Mouse (Mus musculus) cerebellum, postnatal 36 days (tissue): ENCODE measurements around the gene 4930402F06Rik.

Experiments
- DNase-seq, 2 experiments: peaks; one replicate each; pipeline ENCODE4 v3.0.0; 2021 to 2022; ENCODE audit warnings: mixed read lengths in 2 of 2

4930402F06Rik gene

GRCm38 (mm10) chr2:35397096-35397495 lies at the start of gene 4930402F06Rik:
4930402F06Rik (minus strand) TSS chr2:35397175.
- DNase-seq, result peak in 1 of 2 experiments; percentile 6

DNA sequence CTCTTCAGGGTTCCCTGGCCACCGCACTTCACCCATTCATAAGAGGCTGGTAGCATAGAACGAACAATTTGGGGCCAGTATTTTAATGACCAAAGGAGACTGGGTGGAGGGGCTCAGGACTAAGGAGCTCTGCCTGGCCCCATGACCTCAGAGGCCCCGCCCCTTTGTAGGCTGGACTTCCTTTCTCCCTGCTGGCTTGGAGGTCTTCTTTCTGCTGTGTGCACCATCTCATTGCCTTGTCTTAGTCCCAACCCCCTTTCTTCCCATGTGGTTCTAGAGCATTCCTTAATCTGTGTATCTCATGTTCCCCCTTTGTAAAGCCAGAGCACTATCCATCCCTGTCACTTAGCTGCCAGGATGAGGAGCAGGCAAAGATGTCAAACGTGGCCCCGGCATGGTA lies 49.3 kb upstream of the 4930402F06Rik start:
- DNase-seq, result no peak

DNA sequence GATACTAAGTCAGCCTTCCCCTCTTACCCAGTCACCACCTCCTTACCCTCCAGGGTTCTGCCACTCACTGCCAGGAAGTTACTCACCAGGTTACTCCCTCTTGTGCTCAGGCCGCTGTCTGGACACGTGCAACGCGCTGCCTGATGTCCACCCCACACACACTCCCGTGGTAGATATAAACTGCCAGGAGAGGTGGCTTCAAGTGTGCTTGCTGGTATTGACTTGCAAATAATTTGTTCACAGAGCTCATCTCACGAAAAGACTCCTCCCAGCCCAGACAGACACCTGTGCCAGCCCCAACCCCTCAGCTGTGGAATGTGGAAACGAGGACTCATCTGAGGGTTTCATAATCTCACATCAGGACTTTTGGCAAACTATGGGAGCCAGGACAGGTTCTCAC lies 48.6 kb upstream of the 4930402F06Rik start:
- DNase-seq, result no peak

GRCm38 (mm10) chr2:35444764-35445262 lies 47.8 kb upstream of the 4930402F06Rik start:
- no peak for DNase-seq

- peak; percentile 10 to 17 for DNase-seq
These were observed 47.2 kb upstream of the 4930402F06Rik start for GRCm38 (mm10) chr2:35443981-35444763.

DNA sequence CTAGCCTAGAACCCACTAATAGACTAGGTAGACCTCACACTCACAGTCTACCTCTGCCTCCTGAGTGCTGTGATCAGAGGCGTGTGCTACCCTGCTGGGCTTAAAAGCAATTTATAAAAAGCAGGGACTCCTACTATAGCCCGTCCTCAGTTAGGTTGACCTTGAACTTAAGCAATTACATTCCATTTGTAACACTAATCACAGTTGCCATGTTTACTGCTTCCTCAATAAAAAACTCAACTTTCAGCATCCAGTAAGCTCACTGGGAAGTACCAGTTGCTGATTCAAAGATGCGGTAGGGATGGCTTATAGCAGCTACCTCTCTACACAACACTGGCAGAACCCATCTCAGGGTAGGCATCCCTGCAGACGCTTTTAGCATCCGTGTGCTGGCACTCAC lies 46.4 kb upstream of the 4930402F06Rik start:
- DNase-seq, result no peak

DNA sequence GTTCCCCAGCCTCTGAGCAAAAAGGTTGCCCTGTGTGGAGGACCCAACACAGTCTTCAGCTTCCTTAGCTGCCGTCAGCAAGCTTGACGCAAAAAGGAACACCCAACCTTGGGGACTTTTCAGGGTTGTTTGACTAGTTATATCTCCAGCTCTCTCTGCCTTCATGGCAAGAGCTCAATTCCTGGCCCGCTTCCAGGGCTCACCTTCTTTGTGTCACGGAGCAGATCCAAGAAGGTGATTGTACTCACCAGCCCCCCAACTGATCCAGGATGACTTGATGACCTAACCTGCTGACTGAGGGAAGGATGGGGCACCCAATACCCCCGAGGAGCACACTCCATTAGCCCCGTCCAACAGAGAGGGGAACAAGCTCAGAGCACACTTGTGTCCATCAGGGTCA lies 45.1 kb upstream of the 4930402F06Rik start:
- no peak for DNase-seq

DNA sequence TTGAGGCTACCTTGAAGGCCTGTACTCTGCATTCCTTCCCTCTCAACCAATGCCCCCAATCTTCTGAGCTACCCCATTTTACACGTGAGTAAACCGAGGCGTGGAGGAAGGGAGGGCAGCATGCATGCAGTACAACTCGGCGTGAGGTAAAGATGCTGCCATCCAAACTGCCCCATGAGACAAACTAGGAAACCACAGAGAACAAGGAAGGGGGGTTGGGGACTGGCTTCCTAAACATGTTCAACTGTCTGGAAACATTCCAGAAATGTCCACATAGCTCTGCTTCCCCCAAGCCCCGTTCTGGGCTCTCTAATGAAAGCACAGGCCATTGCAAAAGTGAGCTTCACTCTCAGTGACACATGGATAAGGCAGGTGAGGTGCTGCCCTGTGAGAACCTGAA lies 44.4 kb upstream of the 4930402F06Rik start:
- DNase-seq, result no peak

- no peak for DNase-seq
These were observed 43.5 kb upstream of the 4930402F06Rik start for GRCm38 (mm10) chr2:35440480-35440879.

DNA sequence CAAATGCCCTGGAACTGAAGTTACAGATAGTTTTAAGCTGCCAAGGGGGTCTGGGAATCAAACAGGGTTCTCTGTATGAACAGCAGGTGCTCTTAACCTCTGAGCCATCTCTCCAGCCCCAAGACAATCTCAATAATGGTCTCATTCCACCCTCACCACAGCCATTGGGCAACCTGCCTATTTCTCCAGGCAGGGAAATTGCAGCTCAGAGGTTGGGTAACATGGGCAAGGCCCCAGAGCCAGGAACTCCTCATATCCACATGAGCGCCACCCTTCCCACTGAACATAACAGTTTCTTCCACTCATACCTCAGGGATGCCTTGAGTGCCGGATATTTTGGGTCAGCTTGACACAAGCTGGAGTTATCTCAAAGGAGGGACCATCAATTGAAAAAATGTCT lies 40.8 kb upstream of the 4930402F06Rik start:
- DNase-seq, result no peak

DNA sequence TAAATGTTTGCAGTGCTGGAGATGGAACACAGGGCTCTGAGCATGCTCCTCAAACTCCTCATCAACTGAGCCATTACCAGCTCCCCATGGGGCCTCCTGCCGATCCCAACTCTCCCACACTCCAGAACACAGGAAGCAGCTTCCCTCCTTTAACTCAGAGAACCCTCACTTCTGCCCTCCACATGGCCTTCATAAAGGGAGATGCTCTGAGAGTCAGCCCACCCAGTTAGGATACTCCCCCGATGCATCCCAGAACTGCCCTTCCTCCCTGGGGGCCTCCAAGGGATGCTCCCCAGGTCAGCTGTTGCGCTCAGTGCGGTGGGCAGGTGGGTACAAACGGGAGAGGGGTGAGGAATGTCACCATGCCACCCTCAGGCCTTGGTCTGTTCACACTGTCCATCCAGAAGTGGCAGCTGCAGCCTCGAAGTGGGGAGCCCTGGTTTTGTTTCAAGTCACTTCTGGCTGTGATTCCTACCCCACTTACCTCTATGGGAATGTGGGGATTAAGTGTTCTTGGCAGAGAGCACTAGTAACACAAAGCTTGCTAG lies 37.7 kb upstream of the 4930402F06Rik start:
- no peak for DNase-seq

DNA sequence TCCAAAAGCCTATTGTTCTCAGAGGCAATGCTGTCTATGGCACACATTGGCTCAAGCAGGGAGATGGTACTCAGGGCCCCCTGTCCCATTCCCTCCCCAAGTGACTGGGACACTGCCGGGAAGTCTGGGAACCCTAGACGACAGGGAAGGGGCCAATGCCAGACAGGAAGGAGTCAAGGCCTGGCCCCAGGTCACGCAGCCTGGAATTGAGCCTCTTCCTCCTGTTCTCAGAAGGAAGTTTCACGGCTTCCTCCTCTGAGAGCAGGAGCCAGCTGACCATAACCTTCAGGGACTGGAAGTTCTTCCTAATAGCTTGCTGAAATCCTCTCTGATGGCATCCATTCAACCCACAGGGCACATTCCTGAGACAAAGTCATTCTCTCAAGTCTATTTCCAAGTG lies 36.5 kb upstream of the 4930402F06Rik start:
- no peak for DNase-seq

DNA sequence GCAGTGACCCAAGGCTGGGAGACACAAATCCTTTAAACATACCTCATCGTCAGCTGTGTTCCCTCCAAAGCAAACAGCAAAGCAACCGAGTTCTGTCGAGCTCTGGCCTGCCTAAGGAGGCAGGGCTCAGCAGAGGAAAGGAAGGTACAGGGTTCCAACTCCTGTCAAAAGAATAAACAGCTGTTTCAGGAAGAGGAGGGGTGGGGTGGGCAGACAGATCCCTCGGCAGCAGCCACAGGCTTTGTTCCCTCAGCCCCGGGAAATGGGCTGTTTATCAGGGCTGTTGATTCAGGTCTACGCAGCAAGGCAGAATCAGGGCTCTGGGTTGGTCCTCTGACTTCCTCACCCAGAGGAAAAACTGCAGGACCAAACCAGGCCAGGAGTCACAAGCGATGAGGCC lies 35.5 kb upstream of the 4930402F06Rik start:
- DNase-seq, result no peak

DNA sequence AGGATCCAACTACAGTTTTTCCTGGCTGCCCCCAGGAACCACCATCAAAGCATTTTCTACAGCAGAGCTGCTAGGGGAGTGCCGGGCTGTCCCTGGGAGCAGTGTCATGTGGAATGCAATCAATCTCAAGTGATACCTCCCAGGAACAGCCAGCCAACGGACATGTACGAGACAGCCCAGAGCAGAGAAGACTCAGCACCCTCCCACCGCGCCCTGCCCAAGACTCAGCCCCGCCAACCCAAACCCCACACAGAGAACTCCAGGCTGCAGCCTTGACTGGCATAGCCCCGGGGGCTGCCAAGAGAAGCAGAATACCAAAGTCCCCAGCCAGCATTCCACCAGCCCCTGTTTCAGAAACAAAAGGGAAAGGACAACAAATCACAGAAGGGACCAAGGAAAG lies 35.0 kb upstream of the 4930402F06Rik start:
- DNase-seq, result no peak

DNA sequence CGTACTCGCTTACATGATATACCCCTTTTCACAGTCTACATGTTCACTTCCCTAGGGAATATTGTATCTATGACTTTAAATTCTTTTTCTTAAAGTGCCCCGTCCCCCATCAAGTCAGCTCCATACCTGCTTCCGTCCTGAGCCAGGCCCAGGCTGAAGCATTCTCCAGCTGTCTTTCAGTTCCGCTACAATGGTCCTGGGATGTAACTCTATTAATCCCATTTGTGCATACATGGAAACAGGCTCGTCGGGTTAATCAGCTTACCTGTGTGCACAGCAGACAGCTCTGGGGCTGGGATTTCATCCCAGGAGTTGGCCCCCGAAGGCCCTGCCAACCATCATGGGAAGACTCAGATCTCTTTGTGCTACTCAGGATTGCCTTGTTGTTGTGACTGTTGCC lies 33.8 kb upstream of the 4930402F06Rik start:
- DNase-seq, result no peak

GRCm38 (mm10) chr2:35428615-35429300 lies 31.8 kb upstream of the 4930402F06Rik start:
- DNase-seq, result no peak

DNA sequence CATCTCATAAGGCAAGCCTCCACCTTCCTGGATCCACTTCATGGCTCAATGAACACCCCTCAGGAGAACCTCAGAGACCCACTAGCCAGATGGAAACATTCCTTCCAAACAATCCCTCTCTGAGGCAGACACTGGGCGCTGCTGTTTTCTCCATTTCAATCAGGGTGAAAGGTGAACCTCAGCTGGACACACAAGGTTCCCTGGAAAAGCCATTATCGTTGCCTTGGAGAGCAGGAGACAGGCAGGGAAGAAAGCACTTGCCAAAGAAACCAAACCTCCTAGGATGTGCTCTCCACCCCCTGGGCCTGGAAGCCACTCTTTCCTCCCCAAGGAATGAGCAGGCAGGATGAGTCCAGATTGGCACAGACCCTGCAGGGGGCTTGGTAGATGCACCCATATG lies 30.6 kb upstream of the 4930402F06Rik start:
- no peak for DNase-seq

GRCm38 (mm10) chr2:35423711-35424339 lies 26.9 kb upstream of the 4930402F06Rik start:
- DNase-seq, result no peak

GRCm38 (mm10) chr2:35422384-35422783 lies 25.4 kb upstream of the 4930402F06Rik start:
- no peak for DNase-seq

- no peak for DNase-seq
These were observed 23.7 kb upstream of the 4930402F06Rik start for GRCm38 (mm10) chr2:35420681-35421080.

GRCm38 (mm10) chr2:35419671-35420070 lies 22.7 kb upstream of the 4930402F06Rik start:
- no peak for DNase-seq

GRCm38 (mm10) chr2:35419243-35419642 lies 22.3 kb upstream of the 4930402F06Rik start:
- DNase-seq, result no peak

- DNase-seq, result no peak
These were observed 20.3 kb upstream of the 4930402F06Rik start for GRCm38 (mm10) chr2:35417231-35417630.
